Mouse (Mus musculus) induced T-regulatory cell, adult 2 months (primary cell): ENCODE results near the gene Ano1.

ENCODE experiments used
- DNase-seq: peaks from one replicate; pipeline ENCODE4 v3.0.0-alpha.2; 2012; ENCODE audit warnings: low read depth

The Ano1 gene

DNA sequence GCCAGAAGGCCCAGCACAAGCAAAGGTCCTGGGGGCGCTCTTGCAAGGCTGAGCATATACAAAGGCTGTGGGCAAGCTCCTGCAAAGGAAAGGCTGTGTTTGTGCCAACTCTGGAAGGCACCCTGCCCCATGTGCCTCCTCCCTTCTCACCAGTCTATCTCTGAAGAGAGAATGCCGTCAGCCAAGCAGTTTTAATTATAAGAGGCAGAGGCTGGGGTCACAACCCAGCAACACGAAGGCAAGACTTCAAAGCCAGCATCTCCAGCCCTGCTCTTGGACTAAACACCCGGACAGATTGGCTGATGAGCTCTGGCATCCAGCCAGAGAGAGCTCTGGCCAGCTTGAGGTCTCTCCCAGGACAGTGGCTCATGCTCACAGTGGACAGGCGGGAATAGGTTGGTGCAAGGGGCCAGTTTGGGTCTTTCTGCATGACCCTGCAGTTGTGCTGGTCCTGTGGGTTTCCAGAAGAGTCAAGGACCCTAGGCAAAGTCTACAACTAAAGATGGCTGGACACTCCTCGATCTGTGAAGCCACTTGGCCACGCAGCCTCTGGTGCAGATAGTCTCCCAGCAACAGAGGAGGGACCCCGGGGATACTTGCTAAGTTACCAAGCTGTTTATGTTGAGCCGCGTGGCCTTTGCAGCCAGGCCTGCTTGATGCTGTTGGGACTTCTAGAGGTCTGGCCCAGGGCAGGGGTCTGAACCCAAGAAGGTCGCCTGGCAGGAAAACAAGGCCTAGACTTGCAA is 12.9 kb upstream of the Ano1 start:
- DNase-seq: no peak

DNA sequence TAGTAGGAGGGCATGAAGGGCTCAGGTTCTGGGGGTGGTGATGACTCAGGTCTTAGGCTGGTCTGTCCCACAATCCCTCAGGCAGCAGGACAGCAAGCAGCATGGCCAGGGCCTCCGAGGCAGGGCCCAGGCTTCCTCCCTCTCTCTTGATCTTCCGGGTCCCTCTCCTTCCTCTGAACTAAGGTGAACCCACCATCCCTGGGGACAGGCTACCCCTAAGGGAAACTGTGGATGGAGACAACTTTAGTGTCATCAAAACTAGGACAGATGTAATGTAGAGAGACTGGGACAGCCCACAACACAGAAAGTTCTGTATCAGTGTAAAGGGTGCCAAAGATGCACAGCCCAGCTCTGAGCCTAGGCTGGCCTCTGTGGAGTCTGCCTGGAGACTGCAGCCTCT is 12.2 kb upstream of the Ano1 start:
- no peak for DNase-seq

GRCm38 (mm10) chr7:144762496-144763235 is 10.9 kb upstream of the Ano1 start:
- no peak for DNase-seq

- no peak for DNase-seq
Observed at GRCm38 (mm10) chr7:144760228-144760627, 8.5 kb upstream of the Ano1 start.

- DNase-seq: no peak
Observed at GRCm38 (mm10) chr7:144759455-144759854, 7.7 kb upstream of the Ano1 start.

DNA sequence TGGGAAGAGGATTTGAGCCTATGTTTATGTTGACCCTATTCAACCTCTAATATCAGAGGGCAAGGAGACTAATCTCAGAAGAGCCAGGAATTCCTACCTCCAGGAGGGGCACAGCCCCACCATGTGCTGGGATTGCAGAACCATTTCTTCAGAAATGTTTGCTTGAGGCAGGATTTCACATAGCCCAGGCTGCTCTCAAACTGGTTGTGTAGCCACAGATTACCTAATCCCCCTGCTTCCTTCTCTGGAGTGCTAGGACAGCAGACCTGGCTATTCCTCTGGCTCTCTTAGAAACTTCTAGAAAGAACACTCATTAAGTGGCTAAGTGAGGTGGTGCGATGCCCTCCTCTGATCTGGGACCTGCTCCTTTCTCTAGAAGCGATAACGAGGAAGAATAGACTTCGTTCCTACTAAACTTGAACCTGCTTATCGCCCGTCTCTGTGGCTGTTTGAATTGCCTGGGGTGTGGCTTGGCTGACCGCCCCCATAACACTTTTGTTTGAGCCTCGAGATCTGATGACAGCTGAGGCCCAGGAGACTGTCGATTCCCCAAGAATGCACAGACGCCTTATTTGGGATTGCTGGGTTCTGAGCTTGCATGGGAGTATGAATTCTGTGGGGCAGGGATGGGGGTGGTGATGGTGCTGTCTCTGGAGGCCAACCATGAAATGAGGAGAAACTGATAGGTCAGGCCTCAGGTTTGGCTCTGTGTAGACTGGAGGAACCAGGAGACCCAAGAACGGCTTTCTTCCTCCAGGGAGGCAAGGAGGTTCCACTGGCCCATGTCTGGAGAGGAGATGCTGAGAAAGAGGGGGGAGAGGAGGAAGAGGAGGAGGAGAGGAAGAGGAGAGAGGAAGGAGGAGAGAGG is 4.0 kb upstream of the Ano1 start:
- no peak for DNase-seq

DNA sequence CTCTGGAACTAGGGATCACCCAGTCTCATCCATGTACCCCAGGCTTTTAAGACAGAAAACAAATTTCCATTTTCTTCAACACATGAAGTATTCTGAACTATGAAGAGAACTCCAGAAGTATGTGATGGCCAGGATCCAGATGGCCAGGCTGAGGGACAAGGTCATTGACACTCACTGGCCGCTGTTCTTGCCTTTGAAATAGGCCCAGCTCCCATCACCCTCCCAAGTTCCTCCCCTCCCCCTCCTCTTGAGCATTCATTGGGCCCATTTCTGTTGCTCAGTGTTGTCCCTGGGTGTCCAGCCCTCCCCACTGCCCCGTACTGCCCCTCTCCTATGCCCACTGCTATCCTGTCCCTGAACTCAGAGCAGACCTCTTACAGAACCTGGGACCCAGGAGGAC is 2.9 kb upstream of the Ano1 start:
- no peak for DNase-seq

DNA sequence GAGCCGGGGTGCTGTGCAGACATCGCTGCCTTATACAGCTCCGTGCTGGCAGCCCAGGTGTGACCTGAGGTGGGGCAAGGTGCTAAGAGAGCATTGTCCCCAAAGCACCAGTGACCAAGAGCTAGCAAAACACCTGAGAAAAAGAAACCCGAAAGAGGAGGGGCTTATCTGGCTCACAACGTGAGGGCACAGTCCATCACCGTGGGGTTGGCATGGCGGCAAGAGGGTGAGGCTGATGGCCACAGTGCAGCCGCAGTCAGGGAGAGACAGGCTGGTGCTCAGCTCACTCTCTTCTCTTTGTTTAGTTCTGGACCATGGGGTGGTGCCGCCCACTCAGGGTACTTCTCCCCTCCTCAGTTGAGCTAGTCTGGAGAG is 1.9 kb upstream of the Ano1 start:
- no peak for DNase-seq

GRCm38 (mm10) chr7:144752919-144753656 is 1.3 kb upstream of the Ano1 start:
- no peak for DNase-seq

GRCm38 (mm10) chr7:144747756-144748155 is 4.0 kb downstream of the Ano1 start:
- no peak for DNase-seq

DNA sequence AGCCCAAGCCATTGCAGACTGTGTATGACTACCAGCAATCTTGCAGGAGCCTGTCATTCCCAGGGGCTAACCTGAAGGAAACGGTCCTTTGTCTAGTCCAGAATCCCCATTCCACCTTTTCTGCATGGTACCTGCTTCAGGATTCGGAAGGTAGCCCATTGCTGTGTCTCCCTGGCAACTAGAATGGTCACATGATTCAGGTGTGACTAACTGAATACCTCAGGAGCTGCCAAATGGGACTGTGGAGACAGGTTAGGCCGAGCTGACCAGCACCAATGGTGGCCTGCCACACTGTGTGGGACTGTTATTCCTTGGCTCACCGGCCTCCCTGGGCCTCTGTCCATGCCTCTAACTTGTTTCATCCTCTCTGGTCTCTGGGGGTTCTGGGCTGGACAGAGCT is 5.3 kb downstream of the Ano1 start:
- DNase-seq: no peak

GRCm38 (mm10) chr7:144743874-144744273 is 7.9 kb downstream of the Ano1 start:
- no peak for DNase-seq

DNA sequence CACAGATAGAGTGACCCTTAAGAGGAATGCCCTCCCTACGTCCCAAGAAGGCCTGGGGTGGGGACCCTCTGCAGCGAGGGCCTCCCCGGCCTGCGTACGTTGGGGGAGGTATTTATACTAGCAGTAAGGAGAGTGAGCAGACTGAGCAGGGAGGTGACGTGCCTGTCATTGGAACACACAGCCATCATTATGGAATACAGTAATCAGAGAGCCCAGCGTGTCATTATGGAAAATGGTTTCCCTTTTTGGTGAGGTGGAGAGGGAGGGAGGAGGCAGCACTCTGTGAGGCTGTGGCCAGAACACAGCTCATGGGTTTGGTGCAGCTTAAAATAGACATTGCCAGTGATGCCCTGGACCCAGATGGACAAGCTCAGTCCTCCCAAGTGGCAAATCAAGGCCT is 11.1 kb downstream of the Ano1 start:
- no peak for DNase-seq

DNA sequence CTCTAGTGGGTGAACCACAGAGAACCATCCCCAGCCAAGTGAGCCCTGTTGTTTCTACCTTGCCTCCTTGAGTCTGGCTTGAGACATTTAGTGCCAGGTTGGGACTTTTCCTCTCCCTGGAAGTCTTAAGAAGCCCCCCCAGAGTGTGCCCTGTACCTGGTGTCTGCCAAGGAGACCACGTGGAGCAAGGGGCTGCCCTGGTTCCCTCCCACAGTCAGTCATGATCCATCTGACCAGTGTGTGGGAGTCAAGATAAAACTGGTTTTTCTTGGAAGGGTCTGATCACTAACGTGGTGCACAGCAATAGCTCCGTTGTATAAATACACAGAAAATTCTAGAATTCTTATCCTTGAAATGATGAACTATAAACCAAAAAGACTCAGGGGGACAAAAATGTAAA is 12.0 kb downstream of the Ano1 start:
- DNase-seq: no peak

- no peak for DNase-seq
Observed at GRCm38 (mm10) chr7:144738357-144738798, 13.4 kb downstream of the Ano1 start.

DNA sequence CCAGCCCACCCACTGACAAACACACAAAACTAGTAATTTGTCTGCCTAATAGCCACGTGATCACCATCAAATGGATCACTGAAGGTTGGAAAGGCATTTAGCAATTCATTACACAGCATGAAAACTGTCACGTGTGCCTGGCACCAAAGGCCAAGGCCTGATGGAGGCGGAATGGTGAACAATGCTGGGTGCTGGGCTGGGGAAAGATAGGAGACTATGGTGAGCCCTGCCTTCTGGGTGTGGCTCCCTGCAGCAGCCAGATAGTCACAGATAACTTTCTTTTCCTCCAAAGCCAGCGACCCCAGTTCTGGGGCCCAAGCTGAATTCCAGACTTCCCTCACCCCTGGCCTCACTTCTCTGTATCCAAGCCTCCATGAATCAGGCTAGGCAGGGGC is 19.9 kb downstream of the Ano1 start:
- DNase-seq: no peak

GRCm38 (mm10) chr7:144731182-144731896 is 20.4 kb downstream of the Ano1 start:
- DNase-seq: no peak

DNA sequence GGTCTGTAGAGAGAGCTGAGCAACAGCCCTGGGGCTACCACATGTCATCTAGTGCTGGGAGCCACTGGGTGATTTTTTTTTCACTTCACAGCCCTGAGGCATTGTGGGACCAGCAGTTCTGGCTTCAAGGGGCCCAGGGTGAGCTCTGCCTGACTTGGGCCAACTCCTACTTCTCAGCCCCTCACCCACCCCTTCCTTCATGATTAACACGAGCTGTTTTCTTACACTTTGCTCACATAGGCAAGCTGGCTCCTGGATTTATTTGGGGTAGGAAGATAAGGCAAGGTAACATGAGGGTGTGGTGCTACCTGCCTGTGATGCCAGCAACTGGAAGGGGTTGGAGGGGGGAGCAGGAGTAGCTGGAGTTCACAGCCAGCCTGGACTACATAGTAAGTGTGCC is 27.5 kb downstream of the Ano1 start:
- DNase-seq: no peak

GRCm38 (mm10) chr7:144719956-144720355 is 31.8 kb downstream of the Ano1 start:
- no peak for DNase-seq

DNA sequence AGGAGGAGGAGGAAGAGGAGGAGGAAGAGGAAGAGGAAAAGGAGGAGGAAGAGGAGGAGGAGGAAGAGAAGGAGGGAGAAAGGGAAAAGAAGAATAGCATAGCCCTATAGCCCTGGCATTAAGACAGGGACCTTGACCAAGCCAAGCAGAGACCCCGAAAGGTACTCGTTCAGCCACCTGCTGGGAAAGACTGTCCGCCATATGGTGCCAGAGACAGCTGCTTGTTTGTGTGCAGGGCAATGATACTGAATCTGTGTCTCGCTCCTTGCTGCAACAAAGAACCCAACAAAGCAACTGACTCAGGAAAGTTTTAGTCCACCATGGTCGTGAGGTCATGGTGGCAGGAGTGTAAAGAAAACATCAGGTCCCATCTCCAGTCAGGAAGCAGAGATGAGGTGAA is 34.0 kb downstream of the Ano1 start:
- no peak for DNase-seq

DNA sequence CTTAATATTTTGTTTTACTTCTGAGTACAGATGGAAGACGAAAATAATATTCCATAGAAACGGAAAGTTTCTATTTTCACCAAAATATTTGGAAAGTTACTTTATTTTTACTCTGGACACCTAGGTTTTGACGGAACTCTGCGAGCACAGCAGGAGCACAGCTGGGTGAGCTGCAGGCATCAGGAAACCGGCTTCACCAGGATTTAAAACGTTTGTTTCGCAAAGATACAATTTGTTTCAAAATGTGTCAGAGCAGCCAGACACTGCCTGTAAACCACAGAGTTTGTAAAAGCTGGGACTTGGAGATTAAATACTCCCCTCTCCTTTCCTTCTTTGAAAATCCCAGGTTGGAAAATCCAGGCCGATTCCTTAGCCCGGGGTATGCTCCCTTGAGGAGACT is 53.9 kb downstream of the Ano1 start:
- DNase-seq: no peak
